Mouse (Mus musculus) liver, postnatal 0 days (tissue): Measurements from ENCODE around the gene Hp1bp3.

ENCODE experiments used
- CTCF ChIP-seq: sonication (generic); IDR thresholded peaks from 2 replicates; pipeline ENCODE4 v1.5.1; 2016; ENCODE audit warnings: antibody characterized with exemption, low read depth
- EP300 ChIP-seq: IDR thresholded peaks from 2 replicates; pipeline ENCODE4 v1.6.1; 2016; ENCODE audit warnings: antibody characterized with exemption, low read depth, mild to moderate bottlenecking

DNA sequence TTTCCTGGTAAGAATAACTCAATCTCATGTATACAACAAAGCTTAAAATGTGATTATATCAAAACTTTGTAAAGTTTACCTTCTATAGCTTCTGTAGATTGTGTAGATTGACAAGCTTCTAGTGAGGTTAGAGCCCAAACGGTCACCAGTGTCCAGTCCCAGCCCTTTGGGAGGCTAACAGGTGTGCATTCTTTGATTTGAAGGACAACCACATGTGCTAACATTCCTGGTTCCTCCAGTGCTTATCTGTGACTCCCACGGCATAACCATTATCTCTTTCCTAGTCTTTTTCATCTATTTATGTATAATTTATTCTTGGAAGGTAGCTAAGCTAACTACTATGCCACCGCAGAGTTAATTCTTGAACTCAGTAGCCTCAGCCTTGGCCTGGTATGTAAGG, 15.3 kb upstream of the Hp1bp3 start:
- no peak for TF ChIP-seq CTCF
- no peak for TF ChIP-seq EP300
